Mouse (Mus musculus): ENCODE measurements around the gene H2-D1. TPM values are rescaled to one million over a fixed set of nuclear protein-coding genes. Genes with fewer than 3 reads are reported as not detected.
"Not testable (repeated sequence)": the region's sequence is repeated elsewhere in the genome, so short reads cannot be mapped to it uniquely, and the experiment has no call there.

The H2-D1 gene
- total and polyA plus RNA-seq, 3 experiments = 659 to 944 (median 880) TPM

- Histone ChIP-seq H3K4me1 (ENCODE audit: control insufficient read depth in 1 of 2, insufficient read depth in 2 of 2) (peaks cover 3 to 7% of the 10 kb centered on the region in 2 experiments; a peak in 2 of 4 replicates), H3K27me3 (replicated peaks) (peaks cover 63% of the 10 kb centered on the region), H3K9me3 (replicated peaks; ENCODE audit: low read length) (peaks cover 8% of the 10 kb centered on the region), H3K4me2 (ENCODE audit: insufficient read depth, low read depth, poor library complexity, severe bottlenecking) (no peak overlapping the region), H3K27ac (ENCODE audit: insufficient read depth, low read depth) (no peak overlapping the region), H3K36me3 (replicated peaks in 1 of 2; ENCODE audit: control insufficient read depth in 1 of 2, insufficient read depth in 1 of 2, low read length in 1 of 2) (peaks cover 2% of the 10 kb centered on the region in 2 experiments), H3K79me2 (replicated peaks; ENCODE audit: control insufficient read depth, extremely low read depth, insufficient read depth, poor library complexity, severe bottlenecking) (no peaks in the 10 kb centered on the region), H3K9ac (ENCODE audit: insufficient read depth, low read depth) (no peak overlapping the region), H3K4me3 (replicated peaks in 1 of 3; ENCODE audit: low read depth in 2 of 3, low read length in 2 of 3, poor library complexity in 1 of 3) (no peak overlapping the region)
- no peak for DNase-seq (ENCODE audit: extremely low read depth)
- dilution Hi-C loops (cut with MboI; ENCODE audit: extremely low pct_ligation_motif_present, extremely low pct_unique_long_range_greater_than_20kb, low sequenced_read_pairs) = no loop called here
- TF ChIP-seq ETS1 (conservative IDR thresholded peaks at IDR 0.05; ENCODE audit: low read depth, low read length) (no peak), ELF1 (IDR thresholded peaks at IDR 0.05; ENCODE audit: low read depth, low read length) (no peak), MYC (IDR thresholded peaks at IDR 0.05; ENCODE audit: low read depth, low read length) (no peak), CHD1 (IDR thresholded peaks at IDR 0.05; ENCODE audit: low read depth, low read length) (no peak), HCFC1 (IDR thresholded peaks at IDR 0.05; ENCODE audit: low read depth, low read length) (no peak), BHLHE40 (IDR thresholded peaks at IDR 0.05; ENCODE audit: low read depth, low read length) (no peak), GABPA (IDR thresholded peaks at IDR 0.05; ENCODE audit: insufficient replicate concordance, low read depth, low read length) (no peak), USF1 (IDR thresholded peaks at IDR 0.05; ENCODE audit: low read depth, low read length) (no peak), RAD21 (IDR thresholded peaks at IDR 0.05; ENCODE audit: low read depth, low read length) (no peak), MXI1 (IDR thresholded peaks at IDR 0.05; ENCODE audit: low read depth, low read length) (no peak), ZC3H11A (IDR thresholded peaks at IDR 0.05; ENCODE audit: low read depth, low read length) (no peak), ZMIZ1 (IDR thresholded peaks at IDR 0.05; ENCODE audit: low read depth, low read length) (no peak)
- in situ Hi-C loops (cut with MboI; ENCODE audit: low pct_ligation_motif_present, low pct_unique_long_range_greater_than_20kb, low sequenced_read_pairs) = loop anchor here (5.0 kb wide), 2 partner anchors 52 to 1337 kb away; no protein-coding TSS in a partner anchor
These were observed 41.9 kb downstream of the H2-D1 start for GRCm38 (mm10) chr17:35304478-35304877.

GRCm38 (mm10) chr17:35304921-35305320, 42.4 kb downstream of the H2-D1 start:
- H3K9me3 ChIP-seq (replicated peaks; ENCODE audit: low read length); DNase-seq (ENCODE audit: extremely low read depth); H3K9ac ChIP-seq (ENCODE audit: insufficient read depth, low read depth); H3K4me3 ChIP-seq (replicated peaks in 1 of 3; ENCODE audit: low read depth in 2 of 3, low read length in 2 of 3, poor library complexity in 1 of 3); H3K27ac ChIP-seq (ENCODE audit: insufficient read depth, low read depth); H3K4me1 ChIP-seq (ENCODE audit: control insufficient read depth in 1 of 2, insufficient read depth in 2 of 2); H3K36me3 ChIP-seq (replicated peaks in 1 of 2; ENCODE audit: control insufficient read depth in 1 of 2, insufficient read depth in 1 of 2, low read length in 1 of 2); dilution Hi-C loops (cut with MboI; ENCODE audit: extremely low pct_ligation_motif_present, extremely low pct_unique_long_range_greater_than_20kb, low sequenced_read_pairs); H3K79me2 ChIP-seq (replicated peaks; ENCODE audit: control insufficient read depth, extremely low read depth, insufficient read depth, poor library complexity, severe bottlenecking); H3K4me2 ChIP-seq (ENCODE audit: insufficient read depth, low read depth, poor library complexity, severe bottlenecking): not testable (repeated sequence)
- in situ Hi-C loops (cut with MboI; ENCODE audit: low pct_ligation_motif_present, low pct_unique_long_range_greater_than_20kb, low sequenced_read_pairs) = loop anchor here (5.0 kb wide), 2 partner anchors 53 to 1338 kb away; no protein-coding TSS in a partner anchor
- peaks cover 61% of the 10 kb centered on the region for H3K27me3 ChIP-seq (replicated peaks)

Other genes starting within 250 kb of the H2-D1 start
Only the 20 nearest of the 35 such genes appear.
- gene Ly6g5c, start 154.5 kb upstream of the H2-D1 start, total RNA-seq (2012; rRNA removed) = not detected in 2 replicates
- not detected in 2 replicates for gene Ly6g5c, start 154.5 kb upstream of the H2-D1 start, total RNA-seq (2014; rRNA removed)
- not detected in 2 replicates for gene Ly6g5c, start 154.5 kb upstream of the H2-D1 start, polyA plus RNA-seq (2012; ENCODE audit: insufficient read length, low read depth)
- 0.30 and 0.50 TPM in 2 replicates for gene Ly6g5b, start 147.3 kb upstream of the H2-D1 start, total RNA-seq (2012; rRNA removed)
- gene Ly6g5b, start 147.3 kb upstream of the H2-D1 start, total RNA-seq (2014; rRNA removed) = 0.88 and 0.91 TPM in 2 replicates
- 1.0 and 1.1 TPM in 2 replicates for gene Ly6g5b, start 147.3 kb upstream of the H2-D1 start, polyA plus RNA-seq (2012; ENCODE audit: insufficient read length, low read depth)
- 42.7 and 43.0 TPM in 2 replicates for gene Gpank1, start 141.3 kb upstream of the H2-D1 start, total RNA-seq (2012; rRNA removed)
- 32.6 and 36.6 TPM in 2 replicates for gene Gpank1, start 141.3 kb upstream of the H2-D1 start, total RNA-seq (2014; rRNA removed)
- gene Gpank1, start 141.3 kb upstream of the H2-D1 start, polyA plus RNA-seq (2012; ENCODE audit: insufficient read length, low read depth) = 32.5 and 33.6 TPM in 2 replicates
- 130 and 143 TPM in 2 replicates for gene Csnk2b, start 140.7 kb upstream of the H2-D1 start, total RNA-seq (2012; rRNA removed)
- 85.3 and 89.3 TPM in 2 replicates for gene Csnk2b, start 140.7 kb upstream of the H2-D1 start, total RNA-seq (2014; rRNA removed)
- gene Csnk2b, start 140.7 kb upstream of the H2-D1 start, polyA plus RNA-seq (2012; ENCODE audit: insufficient read length, low read depth) = 267 and 348 TPM in 2 replicates
- 15.6 and 17.0 TPM in 2 replicates for gene D17H6S53E, start 136.4 kb upstream of the H2-D1 start, total RNA-seq (2012; rRNA removed)
- gene D17H6S53E, start 136.4 kb upstream of the H2-D1 start, total RNA-seq (2014; rRNA removed) = 8.8 and 11.9 TPM in 2 replicates
- gene D17H6S53E, start 136.4 kb upstream of the H2-D1 start, polyA plus RNA-seq (2012; ENCODE audit: insufficient read length, low read depth) = 8.7 and 13.8 TPM in 2 replicates
- 0.21 TPM in 1 of 2 replicates, not detected in the other for gene Apom, start 130.7 kb upstream of the H2-D1 start, total RNA-seq (2012; rRNA removed)
- gene Apom, start 130.7 kb upstream of the H2-D1 start, total RNA-seq (2014; rRNA removed) = not detected in 2 replicates
- 0.39 and 0.41 TPM in 2 replicates for gene Apom, start 130.7 kb upstream of the H2-D1 start, polyA plus RNA-seq (2012; ENCODE audit: insufficient read length, low read depth)
- gene Bag6, start 127.6 kb upstream of the H2-D1 start, total RNA-seq (2012; rRNA removed) = 73.0 and 73.7 TPM in 2 replicates
- gene Bag6, start 127.6 kb upstream of the H2-D1 start, total RNA-seq (2014; rRNA removed) = 21.7 and 26.0 TPM in 2 replicates
- 133 and 152 TPM in 2 replicates for gene Bag6, start 127.6 kb upstream of the H2-D1 start, polyA plus RNA-seq (2012; ENCODE audit: insufficient read length, low read depth)
- 80.4 and 87.1 TPM in 2 replicates for gene Prrc2a, start 97.8 kb upstream of the H2-D1 start, total RNA-seq (2012; rRNA removed)
- gene Prrc2a, start 97.8 kb upstream of the H2-D1 start, total RNA-seq (2014; rRNA removed) = 27.8 and 31.3 TPM in 2 replicates
- 234 and 313 TPM in 2 replicates for gene Prrc2a, start 97.8 kb upstream of the H2-D1 start, polyA plus RNA-seq (2012; ENCODE audit: insufficient read length, low read depth)
- gene Aif1, start 86.7 kb upstream of the H2-D1 start, total RNA-seq (2012; rRNA removed) = 7.0 and 14.7 TPM in 2 replicates
- 14.1 and 15.5 TPM in 2 replicates for gene Aif1, start 86.7 kb upstream of the H2-D1 start, total RNA-seq (2014; rRNA removed)
- gene Aif1, start 86.7 kb upstream of the H2-D1 start, polyA plus RNA-seq (2012; ENCODE audit: insufficient read length, low read depth) = 14.7 and 19.7 TPM in 2 replicates
- 6.0 and 8.4 TPM in 2 replicates for gene Lst1, start 74.3 kb upstream of the H2-D1 start, total RNA-seq (2012; rRNA removed)
- 2.9 and 4.4 TPM in 2 replicates for gene Lst1, start 74.3 kb upstream of the H2-D1 start, total RNA-seq (2014; rRNA removed)
- gene Lst1, start 74.3 kb upstream of the H2-D1 start, polyA plus RNA-seq (2012; ENCODE audit: insufficient read length, low read depth) = 8.5 and 9.0 TPM in 2 replicates
- gene Ltb, start 68.3 kb upstream of the H2-D1 start, total RNA-seq (2012; rRNA removed) = 120 and 150 TPM in 2 replicates
- 228 and 234 TPM in 2 replicates for gene Ltb, start 68.3 kb upstream of the H2-D1 start, total RNA-seq (2014; rRNA removed)
- 263 and 267 TPM in 2 replicates for gene Ltb, start 68.3 kb upstream of the H2-D1 start, polyA plus RNA-seq (2012; ENCODE audit: insufficient read length, low read depth)
- gene Tnf, start 60.7 kb upstream of the H2-D1 start, total RNA-seq (2012; rRNA removed) = 18.8 and 28.0 TPM in 2 replicates
- 19.0 and 20.8 TPM in 2 replicates for gene Tnf, start 60.7 kb upstream of the H2-D1 start, total RNA-seq (2014; rRNA removed)
- 25.2 and 28.3 TPM in 2 replicates for gene Tnf, start 60.7 kb upstream of the H2-D1 start, polyA plus RNA-seq (2012; ENCODE audit: insufficient read length, low read depth)
- gene Lta, start 57.4 kb upstream of the H2-D1 start, total RNA-seq (2012; rRNA removed) = 8.9 and 13.4 TPM in 2 replicates
- gene Lta, start 57.4 kb upstream of the H2-D1 start, total RNA-seq (2014; rRNA removed) = 18.9 and 19.6 TPM in 2 replicates
- gene Lta, start 57.4 kb upstream of the H2-D1 start, polyA plus RNA-seq (2012; ENCODE audit: insufficient read length, low read depth) = 50.4 and 53.0 TPM in 2 replicates
- gene Gm16181, start 41.9 kb upstream of the H2-D1 start, total RNA-seq (2012; rRNA removed) = not detected in 2 replicates
- not detected in 2 replicates for gene Gm16181, start 41.9 kb upstream of the H2-D1 start, total RNA-seq (2014; rRNA removed)
- gene Gm16181, start 41.9 kb upstream of the H2-D1 start, polyA plus RNA-seq (2012; ENCODE audit: insufficient read length, low read depth) = not detected in 2 replicates
- 0.76 and 0.88 TPM in 2 replicates for gene Atp6v1g2, start 29.1 kb upstream of the H2-D1 start, total RNA-seq (2012; rRNA removed)
- 0.23 and 0.27 TPM in 2 replicates for gene Atp6v1g2, start 29.1 kb upstream of the H2-D1 start, total RNA-seq (2014; rRNA removed)
- 1.4 and 2.0 TPM in 2 replicates for gene Atp6v1g2, start 29.1 kb upstream of the H2-D1 start, polyA plus RNA-seq (2012; ENCODE audit: insufficient read length, low read depth)
- gene Nfkbil1, start 26.9 kb upstream of the H2-D1 start, total RNA-seq (2012; rRNA removed) = 16.7 and 22.0 TPM in 2 replicates
- gene Nfkbil1, start 26.9 kb upstream of the H2-D1 start, total RNA-seq (2014; rRNA removed) = 15.2 TPM in 2 replicates
- 25.9 and 31.6 TPM in 2 replicates for gene Nfkbil1, start 26.9 kb upstream of the H2-D1 start, polyA plus RNA-seq (2012; ENCODE audit: insufficient read length, low read depth)
- gene Ddx39b, start 21.0 kb upstream of the H2-D1 start, total RNA-seq (2012; rRNA removed) = 208 and 229 TPM in 2 replicates
- 242 and 254 TPM in 2 replicates for gene Ddx39b, start 21.0 kb upstream of the H2-D1 start, total RNA-seq (2014; rRNA removed)
- gene Ddx39b, start 21.0 kb upstream of the H2-D1 start, polyA plus RNA-seq (2012; ENCODE audit: insufficient read length, low read depth) = 341 and 411 TPM in 2 replicates
- 24.3 and 31.8 TPM in 2 replicates for gene H2-Q1, start 57.7 kb downstream of the H2-D1 start, total RNA-seq (2012; rRNA removed)
- 2.2 and 2.4 TPM in 2 replicates for gene H2-Q1, start 57.7 kb downstream of the H2-D1 start, total RNA-seq (2014; rRNA removed)
- 10.1 and 13.9 TPM in 2 replicates for gene H2-Q1, start 57.7 kb downstream of the H2-D1 start, polyA plus RNA-seq (2012; ENCODE audit: insufficient read length, low read depth)
- 0.25 and 0.47 TPM in 2 replicates for gene H2-Q2, start 79.5 kb downstream of the H2-D1 start, total RNA-seq (2012; rRNA removed)
- not detected in 2 replicates for gene H2-Q2, start 79.5 kb downstream of the H2-D1 start, total RNA-seq (2014; rRNA removed)
- 15.1 and 21.6 TPM in 2 replicates for gene H2-Q2, start 79.5 kb downstream of the H2-D1 start, polyA plus RNA-seq (2012; ENCODE audit: insufficient read length, low read depth)
- gene H2-Q4, start 116.9 kb downstream of the H2-D1 start, total RNA-seq (2012; rRNA removed) = 127 and 165 TPM in 2 replicates
- 116 and 128 TPM in 2 replicates for gene H2-Q4, start 116.9 kb downstream of the H2-D1 start, total RNA-seq (2014; rRNA removed)
- gene H2-Q4, start 116.9 kb downstream of the H2-D1 start, polyA plus RNA-seq (2012; ENCODE audit: insufficient read length, low read depth) = 157 and 181 TPM in 2 replicates

Measured in CH12.LX (cell line).